Mouse (Mus musculus) E14TG2a.4 (cell line): Measurements from ENCODE around the gene Tbc1d2b.

Experiments used
- H3K27me3 ChIP-seq: 2 replicates; pipeline ENCODE4 v1.6.1; 2014; ENCODE audit warnings: low read length, control low read depth; ENCODE audit not compliant: insufficient read depth
- H3K36me3 ChIP-seq: 2 replicates; pipeline ENCODE4 v1.6.1; 2014; ENCODE audit warnings: low read length, control low read depth; ENCODE audit not compliant: insufficient read depth
- H3K4me1 ChIP-seq: replicated peaks from 2 replicates; pipeline ENCODE4 v1.6.1; 2014; ENCODE audit warnings: low read depth, low read length, control low read depth
- H3K4me3 ChIP-seq: replicated peaks from 2 replicates; pipeline ENCODE4 v1.5.1; 2014; ENCODE audit warnings: mild to moderate bottlenecking, low read length
- H3K9me3 ChIP-seq: 2 replicates; pipeline ENCODE4 v1.6.1; 2014; ENCODE audit warnings: low read length, control low read depth
- CTCF ChIP-seq: conservative IDR thresholded peaks from 2 replicates; pipeline ENCODE4 v1.5.1; 2014; ENCODE audit warnings: low read length
- NANOG ChIP-seq: IDR thresholded peaks from 2 replicates; pipeline ENCODE4 v1.6.1; 2014; ENCODE audit warnings: borderline replicate concordance, low read length, mixed read lengths
- POU5F1 ChIP-seq: IDR thresholded peaks from 2 replicates; pipeline ENCODE4 v1.6.1; 2014; ENCODE audit warnings: low read length, borderline replicate concordance

The Tbc1d2b gene

GRCm38 (mm10) chr9:90213127-90213526 lies 57.5 kb downstream of the Tbc1d2b start:
- H3K27me3 ChIP-seq = no peaks in the 10 kb centered on the region
- no peak for TF ChIP-seq NANOG
- no peak for TF ChIP-seq CTCF
- no peak for TF ChIP-seq POU5F1
- H3K4me1 ChIP-seq = peaks cover 31% of the 10 kb centered on the region
- no peak overlapping the region for H3K4me3 ChIP-seq
- H3K9me3 ChIP-seq = no peaks in the 10 kb centered on the region
- H3K36me3 ChIP-seq = peaks cover 49% of the 10 kb centered on the region

DNA sequence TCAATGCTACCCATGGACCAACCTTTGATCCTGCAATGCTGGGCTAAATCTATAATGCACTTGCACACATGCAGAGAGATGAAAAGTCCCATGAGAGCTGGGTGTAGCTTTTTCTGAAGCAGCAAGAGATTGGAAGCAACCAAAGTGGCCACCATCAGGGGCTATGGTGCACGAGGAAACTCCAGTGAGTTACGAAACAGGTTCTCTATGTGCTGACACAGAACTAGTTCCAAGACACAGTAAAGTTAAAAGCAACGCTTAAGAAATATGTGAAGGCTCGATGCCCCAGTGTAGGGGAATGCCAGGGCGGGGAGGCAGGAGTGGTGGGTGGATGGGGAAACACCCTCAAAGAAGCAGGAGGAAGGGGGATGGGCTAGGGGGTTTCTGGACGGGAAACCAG lies 61.9 kb downstream of the Tbc1d2b start:
- TF ChIP-seq NANOG (no peak), POU5F1 (no peak), CTCF (no peak)

DNA sequence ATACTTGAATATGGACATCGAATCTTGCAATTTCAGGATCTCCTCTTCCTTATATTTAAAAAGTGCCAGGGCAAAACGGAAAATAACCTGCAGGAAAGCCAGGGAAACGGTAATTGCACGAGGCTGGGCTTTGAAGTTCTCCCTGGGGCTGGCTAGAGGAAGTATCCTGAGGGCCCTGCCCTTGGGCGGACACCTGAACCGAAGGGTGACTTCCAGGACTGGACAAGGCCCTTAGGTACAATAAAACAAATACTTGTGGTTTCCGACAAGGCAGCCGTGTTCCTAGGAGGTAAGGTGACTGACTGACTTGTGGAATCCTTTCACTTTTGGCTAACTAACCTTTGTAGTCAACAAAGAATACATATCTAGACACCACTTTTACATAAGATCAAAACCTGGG lies 62.8 kb downstream of the Tbc1d2b start:
- no peaks in the 10 kb centered on the region for H3K9me3 ChIP-seq
- H3K4me1 ChIP-seq = peaks cover 13% of the 10 kb centered on the region
- no peaks in the 10 kb centered on the region for H3K27me3 ChIP-seq
- H3K36me3 ChIP-seq = peaks cover 41% of the 10 kb centered on the region
- H3K4me3 ChIP-seq = no peak overlapping the region
- TF ChIP-seq NANOG = no peak
- TF ChIP-seq POU5F1 = no peak
- no peak for TF ChIP-seq CTCF

More for the DNA sequence above, 61.9 kb downstream of the Tbc1d2b start:
- H3K4me3 ChIP-seq = no peak overlapping the region
- no peaks in the 10 kb centered on the region for H3K9me3 ChIP-seq
- no peaks in the 10 kb centered on the region for H3K27me3 ChIP-seq
- peaks cover 48% of the 10 kb centered on the region for H3K36me3 ChIP-seq
- peaks cover 7% of the 10 kb centered on the region for H3K4me1 ChIP-seq

- TF ChIP-seq POU5F1 (no peak), NANOG (no peak), CTCF (peak; percentile 76)
- Histone ChIP-seq H3K36me3 (peaks cover 40% of the 10 kb centered on the region), H3K4me1 (peaks cover 13% of the 10 kb centered on the region), H3K9me3 (no peaks in the 10 kb centered on the region), H3K4me3 (no peak overlapping the region), H3K27me3 (no peaks in the 10 kb centered on the region)
Measured at GRCm38 (mm10) chr9:90206500-90206899, 64.1 kb downstream of the Tbc1d2b start.

DNA sequence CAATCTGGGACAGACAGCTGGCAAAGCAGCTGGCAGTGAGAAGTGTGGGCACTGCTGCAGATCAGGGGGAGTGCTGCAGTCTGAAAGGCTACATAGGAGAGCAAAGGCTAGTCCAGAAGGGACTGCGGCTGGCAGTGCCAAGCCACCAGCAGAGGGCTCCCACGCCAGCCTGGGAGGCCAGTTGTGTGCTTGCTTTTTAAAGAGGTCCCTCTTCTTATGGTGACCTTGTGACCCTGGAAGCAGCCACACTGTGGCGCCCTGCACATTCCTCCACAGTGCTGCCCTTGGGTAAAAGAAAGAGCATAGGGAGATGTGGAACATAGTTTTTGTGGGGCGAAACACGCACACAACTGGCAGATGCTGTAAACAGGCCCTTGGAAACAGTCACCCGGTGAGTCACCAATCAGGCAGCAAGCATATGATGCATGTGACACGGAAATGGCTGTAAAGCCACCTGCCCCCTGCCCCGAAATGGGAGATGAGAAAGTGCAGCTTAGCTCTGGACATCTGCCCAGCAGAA lies 66.1 kb downstream of the Tbc1d2b start:
- Histone ChIP-seq H3K36me3 (peaks cover 28% of the 10 kb centered on the region), H3K4me1 (peaks cover 13% of the 10 kb centered on the region), H3K4me3 (no peak overlapping the region), H3K27me3 (no peaks in the 10 kb centered on the region), H3K9me3 (no peaks in the 10 kb centered on the region)
- TF ChIP-seq CTCF (no peak), POU5F1 (no peak), NANOG (no peak)

DNA sequence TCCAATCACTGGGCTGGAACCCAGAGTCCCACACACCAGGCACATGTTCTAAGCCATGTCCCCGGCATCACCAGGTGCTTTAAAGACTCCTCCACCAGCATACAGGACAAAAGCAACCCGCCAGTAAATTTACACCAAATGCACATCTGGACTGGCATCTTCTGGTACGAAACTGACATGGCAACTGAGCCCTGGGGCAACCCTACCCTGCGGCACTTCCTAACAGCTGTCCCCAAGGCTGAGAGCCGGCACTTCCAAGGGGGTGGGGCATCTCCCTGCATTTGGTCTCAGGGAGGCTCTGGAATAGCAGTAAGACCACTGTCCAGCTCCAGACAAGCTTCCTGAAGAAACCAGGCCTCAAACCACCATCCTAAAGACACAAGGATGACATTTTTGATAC lies 67.4 kb downstream of the Tbc1d2b start:
- Histone ChIP-seq H3K27me3 (0 out of 2 replicates have a peak, but pooled peaks cover under 1% of the 10 kb centered on the region), H3K4me1 (peaks cover 22% of the 10 kb centered on the region), H3K9me3 (no peaks in the 10 kb centered on the region), H3K36me3 (peaks cover 21% of the 10 kb centered on the region), H3K4me3 (no peak overlapping the region)
- TF ChIP-seq CTCF (no peak), POU5F1 (no peak), NANOG (no peak)

DNA sequence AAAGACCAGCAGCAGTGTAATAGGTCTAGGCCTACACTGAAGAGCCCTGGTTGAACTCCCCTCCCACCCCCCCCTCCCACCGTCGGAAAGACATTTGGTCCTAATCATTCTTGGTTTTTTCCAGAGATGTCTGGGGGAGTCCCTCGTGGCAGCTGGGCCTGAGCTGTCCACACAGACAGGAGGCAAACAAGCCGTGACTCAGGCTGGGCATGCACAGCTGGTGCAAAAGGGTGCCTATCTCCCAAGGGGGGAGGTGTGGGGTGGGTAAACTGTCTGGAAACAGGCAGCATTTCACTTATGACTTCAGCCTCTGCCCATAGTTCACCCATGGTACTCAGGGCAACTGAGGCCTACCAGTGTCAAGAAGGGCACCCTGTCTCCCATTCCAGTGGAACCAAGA lies 69.1 kb downstream of the Tbc1d2b start:
- peaks cover 26% of the 10 kb centered on the region for H3K4me1 ChIP-seq
- peaks cover 9% of the 10 kb centered on the region; the same call in 1 of the 2 replicates for H3K27me3 ChIP-seq
- H3K36me3 ChIP-seq = peaks cover 15% of the 10 kb centered on the region
- TF ChIP-seq POU5F1 (no peak), CTCF (no peak), NANOG (no peak)
- no peaks in the 10 kb centered on the region for H3K9me3 ChIP-seq
- no peak overlapping the region for H3K4me3 ChIP-seq

DNA sequence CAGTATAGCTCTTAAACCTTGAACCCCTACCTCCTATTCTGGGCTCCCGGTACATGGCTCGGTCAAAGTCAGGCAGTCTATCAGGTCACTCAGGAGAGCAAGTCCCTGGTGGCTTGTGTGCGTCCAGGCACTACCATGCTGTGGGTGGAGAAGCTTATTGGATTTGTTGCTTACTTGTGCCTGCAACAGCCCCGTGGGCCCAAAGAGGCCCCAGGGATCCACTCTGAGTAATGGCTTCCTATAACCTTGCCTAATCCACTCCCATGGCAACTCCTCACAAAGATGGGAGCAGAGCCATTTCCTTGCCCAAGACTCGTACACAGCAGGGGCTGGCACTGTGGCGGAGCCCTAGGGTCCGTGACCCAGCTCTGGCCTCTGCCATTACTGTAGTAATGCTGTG lies 69.5 kb downstream of the Tbc1d2b start:
- H3K9me3 ChIP-seq = no peaks in the 10 kb centered on the region
- TF ChIP-seq CTCF = no peak
- no peak for TF ChIP-seq NANOG
- no peak for TF ChIP-seq POU5F1
- H3K4me1 ChIP-seq = peaks cover 23% of the 10 kb centered on the region
- H3K36me3 ChIP-seq = peaks cover 15% of the 10 kb centered on the region
- H3K4me3 ChIP-seq = no peak overlapping the region
- peaks cover 13% of the 10 kb centered on the region; the same call in 1 of the 2 replicates for H3K27me3 ChIP-seq

DNA sequence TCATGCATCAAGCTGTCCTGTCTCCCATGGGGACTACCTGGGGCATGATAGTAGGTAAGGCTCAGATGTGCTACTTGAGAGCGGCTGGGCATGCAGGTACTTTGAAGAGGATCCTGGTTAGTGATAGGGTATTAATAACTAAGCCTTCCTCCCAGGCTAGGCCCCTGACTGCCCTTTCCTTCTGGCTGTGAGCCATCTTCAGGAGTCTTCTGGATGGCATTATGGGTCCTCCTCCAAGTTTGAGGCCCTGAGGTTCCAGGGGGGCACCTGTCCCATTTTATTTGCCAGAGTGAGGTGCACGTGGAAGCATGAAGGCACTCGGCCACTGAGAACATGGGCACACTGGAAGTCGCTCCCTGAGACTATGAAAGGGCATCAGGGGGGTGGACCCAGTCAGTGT lies 70.1 kb downstream of the Tbc1d2b start:
- H3K36me3 ChIP-seq = peaks cover 15% of the 10 kb centered on the region
- TF ChIP-seq POU5F1 = no peak
- no peak for TF ChIP-seq NANOG
- TF ChIP-seq CTCF = no peak
- no peak overlapping the region for H3K4me3 ChIP-seq
- H3K27me3 ChIP-seq = peaks cover 13% of the 10 kb centered on the region; the same call in 1 of the 2 replicates
- H3K4me1 ChIP-seq = peaks cover 23% of the 10 kb centered on the region
- H3K9me3 ChIP-seq = no peaks in the 10 kb centered on the region
